Mouse (Mus musculus): ENCODE data around the gene Gad2. TPM values are rescaled to one million over a fixed set of nuclear protein-coding genes. Genes with fewer than 3 reads are reported as not detected.

Gad2 gene
- polyA plus RNA-seq, 1 experiment = not detected

DNA sequence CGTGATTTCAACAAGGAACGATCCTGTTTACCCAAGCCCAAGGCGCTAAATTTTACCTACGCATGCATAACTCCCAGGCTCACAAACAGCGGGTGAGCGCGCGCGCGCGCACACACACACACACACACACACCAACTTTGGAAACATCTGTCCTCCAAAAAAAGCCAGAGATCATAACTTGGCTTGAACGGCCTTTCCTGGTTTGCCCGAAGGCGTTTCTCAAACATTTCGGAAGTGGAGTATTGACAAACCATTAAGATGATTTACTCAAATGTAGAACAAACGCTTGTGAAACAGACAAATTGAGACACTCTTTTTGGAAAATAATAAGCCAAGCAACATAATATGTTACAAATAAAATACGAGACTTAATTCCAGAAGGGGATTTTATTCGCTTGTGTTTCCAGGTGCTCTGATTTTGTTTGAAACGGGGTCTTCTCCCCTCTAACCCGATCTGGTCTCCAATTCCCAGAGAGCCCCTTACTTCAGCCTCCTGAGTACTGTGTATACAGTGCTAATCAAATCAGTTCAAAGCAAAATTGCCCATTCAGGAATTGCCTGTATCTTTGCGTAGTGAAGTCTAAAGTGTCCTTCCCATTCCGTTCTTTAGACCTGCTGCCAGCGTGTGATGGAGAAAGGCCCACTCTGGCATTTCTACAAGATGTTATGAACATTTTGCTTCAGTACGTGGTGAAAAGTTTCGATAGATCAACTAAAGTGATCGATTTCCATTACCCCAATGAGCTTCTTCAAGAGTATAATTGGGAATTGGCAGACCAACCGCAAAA lies 2.4 kb downstream of the Gad2 start:
- no peaks in the 10 kb centered on the region for H3K36me3 ChIP-seq (ENCODE audit: control insufficient read depth, insufficient read depth, low read length)
- H3K4me3 ChIP-seq (ENCODE audit: extremely low read depth, insufficient read depth, insufficient read length) = no peak overlapping the region
- 11% methylated on average over 27 of the region's 27 CpGs for WGBS
- H3K4me1 ChIP-seq (ENCODE audit: control insufficient read depth, insufficient read depth, insufficient read length) = no peaks in the 10 kb centered on the region; the same call in 1 of the 2 replicates
- no peak for DNase-seq (ENCODE audit: low read depth in 1 of 2, low spot score in 2 of 2)
- H3K27me3 ChIP-seq (ENCODE audit: control insufficient read depth, insufficient read depth, low read length) = peaks cover 30% of the 10 kb centered on the region
- H3K27ac ChIP-seq (ENCODE audit: insufficient read depth, low read length) = no peak overlapping the region
- TF ChIP-seq CTCF (IDR thresholded peaks at IDR 0.05; ENCODE audit: extremely low read depth, insufficient read depth, insufficient read length, insufficient replicate concordance) (no peak), POLR2A (IDR thresholded peaks at IDR 0.05; ENCODE audit: low read depth, low read length) (no peak)

DNA sequence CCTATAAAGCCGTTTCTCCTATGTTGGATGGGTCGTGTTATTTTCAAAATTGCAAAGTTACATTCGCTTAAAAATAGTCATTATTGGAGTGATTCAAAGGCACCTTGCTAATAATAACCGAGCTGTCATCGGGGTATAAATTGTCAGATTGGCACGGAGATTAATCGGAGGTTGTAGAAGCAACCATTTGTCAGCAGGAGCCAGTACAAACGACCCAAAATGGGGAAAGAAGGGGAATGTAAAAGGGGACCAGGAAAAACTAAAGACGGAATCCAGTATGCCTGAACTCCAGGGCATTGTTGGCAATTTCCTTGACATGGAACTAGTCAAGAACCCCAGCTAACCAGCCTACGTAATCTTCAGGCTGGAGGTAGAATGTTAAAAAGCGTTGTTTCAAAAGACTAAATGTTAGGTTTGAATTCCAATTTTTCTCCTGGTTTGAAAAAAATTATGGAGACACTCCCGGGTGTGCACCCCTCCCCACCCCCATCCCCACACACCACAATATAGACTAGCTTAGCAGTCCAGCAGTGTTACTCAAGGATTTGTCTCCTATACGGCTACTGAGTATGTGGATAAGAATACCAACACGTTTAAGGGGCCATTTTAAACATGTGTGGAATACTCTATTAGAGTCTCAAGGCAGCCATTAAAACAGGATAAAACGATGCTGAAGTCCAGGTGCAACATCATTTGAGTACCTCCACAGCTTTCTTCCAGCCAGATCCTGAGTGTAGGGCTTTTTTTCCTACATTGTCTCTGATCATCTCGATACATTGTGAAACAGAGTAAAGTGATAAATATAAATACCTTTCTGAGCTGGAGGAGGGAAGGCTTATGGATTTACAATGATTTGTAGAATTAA lies 3.3 kb downstream of the Gad2 start:
- Histone ChIP-seq H3K27ac (ENCODE audit: insufficient read depth, low read length) (no peak overlapping the region), H3K36me3 (ENCODE audit: control insufficient read depth, insufficient read depth, low read length) (no peaks in the 10 kb centered on the region), H3K4me3 (ENCODE audit: extremely low read depth, insufficient read depth, insufficient read length) (no peak overlapping the region), H3K4me1 (ENCODE audit: control insufficient read depth, insufficient read depth, insufficient read length) (no peaks in the 10 kb centered on the region; the same call in 1 of the 2 replicates), H3K27me3 (ENCODE audit: control insufficient read depth, insufficient read depth, low read length) (peaks cover 30% of the 10 kb centered on the region)
- no peak for TF ChIP-seq POLR2A (IDR thresholded peaks at IDR 0.05; ENCODE audit: low read depth, low read length)
- TF ChIP-seq CTCF (IDR thresholded peaks at IDR 0.05; ENCODE audit: extremely low read depth, insufficient read depth, insufficient read length, insufficient replicate concordance) = no peak
- 16% methylated on average over 16 of the region's 16 CpGs for WGBS
- DNase-seq (ENCODE audit: low read depth in 1 of 2, low spot score in 2 of 2) = no peak

DNA sequence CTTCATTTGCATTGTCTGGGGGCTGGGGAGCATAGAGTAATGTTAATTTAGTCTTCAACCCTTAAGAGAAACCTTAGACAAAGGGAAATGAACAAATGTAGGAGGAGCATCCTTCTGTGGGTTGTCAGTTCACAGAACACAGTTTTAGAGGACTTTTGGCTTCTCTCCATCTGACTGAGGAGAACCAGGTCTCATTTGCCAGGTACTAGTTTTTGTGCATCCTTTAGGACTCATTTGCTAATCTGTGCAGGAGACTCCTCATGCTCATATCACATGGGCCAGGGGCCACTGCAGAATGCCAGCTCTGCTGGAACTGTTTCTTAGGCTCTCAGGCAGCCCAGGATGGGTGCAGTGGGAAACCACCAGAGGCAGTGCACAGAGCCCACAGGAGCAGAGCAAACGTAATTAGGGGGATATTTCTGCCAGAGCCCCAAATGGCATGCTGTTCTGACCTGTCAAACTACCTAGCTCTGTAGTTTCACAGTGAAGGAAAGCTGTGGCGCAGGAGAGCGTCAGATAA lies 5.2 kb downstream of the Gad2 start:
- no peak for DNase-seq (ENCODE audit: low read depth in 1 of 2, low spot score in 2 of 2)
- 37% methylated on average over 3 of the region's 3 CpGs for WGBS
- Histone ChIP-seq H3K4me1 (ENCODE audit: control insufficient read depth, insufficient read depth, insufficient read length) (no peaks in the 10 kb centered on the region; the same call in 1 of the 2 replicates), H3K27me3 (ENCODE audit: control insufficient read depth, insufficient read depth, low read length) (peaks cover 19% of the 10 kb centered on the region), H3K36me3 (ENCODE audit: control insufficient read depth, insufficient read depth, low read length) (no peaks in the 10 kb centered on the region), H3K4me3 (ENCODE audit: extremely low read depth, insufficient read depth, insufficient read length) (no peak overlapping the region), H3K27ac (ENCODE audit: insufficient read depth, low read length) (no peak overlapping the region)
- TF ChIP-seq POLR2A (IDR thresholded peaks at IDR 0.05; ENCODE audit: low read depth, low read length) (no peak), CTCF (IDR thresholded peaks at IDR 0.05; ENCODE audit: extremely low read depth, insufficient read depth, insufficient read length, insufficient replicate concordance) (no peak)

DNA sequence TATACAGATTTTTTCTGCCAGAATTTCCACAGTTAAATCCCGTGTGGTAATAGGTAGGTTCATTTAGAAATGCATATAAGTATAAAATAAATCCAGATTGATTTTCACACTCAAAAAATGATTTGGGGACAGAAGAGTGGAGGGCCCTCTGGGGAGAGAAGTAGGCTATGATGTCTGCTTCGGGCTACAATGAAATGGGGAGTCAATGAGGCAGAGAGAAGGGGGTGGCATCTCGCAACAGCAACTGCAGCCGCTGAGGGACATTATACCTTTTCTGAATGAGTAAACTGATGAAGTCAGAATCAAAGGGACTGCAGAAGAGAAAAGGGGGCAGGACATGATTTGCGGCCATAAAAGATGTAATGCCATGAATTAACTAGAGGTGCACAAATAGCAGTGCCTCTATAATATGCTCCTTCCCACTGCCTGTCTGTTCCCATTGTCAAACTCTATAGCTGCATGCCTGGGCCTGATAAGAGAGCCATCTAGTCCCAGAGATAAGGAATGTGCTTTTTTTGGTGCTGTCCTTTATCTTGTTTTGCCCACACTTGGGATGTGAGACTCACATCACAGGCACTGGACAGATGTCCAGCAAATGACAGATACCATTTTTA lies 5.9 kb downstream of the Gad2 start:
- H3K27me3 ChIP-seq (ENCODE audit: control insufficient read depth, insufficient read depth, low read length) = peaks cover 15% of the 10 kb centered on the region
- WGBS = 33% methylated on average over 5 of the region's 5 CpGs

DNA sequence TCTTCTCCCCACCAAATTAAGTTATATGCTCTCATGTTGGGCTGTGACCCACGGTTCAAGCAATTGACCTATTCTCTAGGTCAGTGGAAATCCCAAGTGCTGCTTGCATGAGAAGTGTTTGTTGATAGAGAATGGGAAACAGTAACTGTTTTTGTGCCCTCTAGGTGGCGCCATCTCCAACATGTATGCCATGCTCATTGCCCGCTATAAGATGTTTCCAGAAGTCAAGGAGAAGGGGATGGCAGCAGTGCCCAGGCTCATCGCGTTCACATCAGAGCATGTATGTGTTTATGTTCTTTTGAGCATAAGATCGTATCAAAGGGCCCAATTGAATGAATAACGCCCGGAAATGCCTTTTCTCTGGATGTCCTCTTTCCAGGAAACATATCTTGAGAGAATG lies 12.8 kb downstream of the Gad2 start:
- H3K27ac ChIP-seq (ENCODE audit: insufficient read depth, low read length) = no peak overlapping the region
- TF ChIP-seq CTCF (IDR thresholded peaks at IDR 0.05; ENCODE audit: extremely low read depth, insufficient read depth, insufficient read length, insufficient replicate concordance) (peak; percentile 32; the same call in 1 of the 2 replicates), POLR2A (IDR thresholded peaks at IDR 0.05; ENCODE audit: low read depth, low read length) (no peak)
- no peaks in the 10 kb centered on the region for H3K4me1 ChIP-seq (ENCODE audit: control insufficient read depth, insufficient read depth, insufficient read length)
- 55% methylated on average over 8 of the region's 8 CpGs for WGBS
- peak in 1 of 2 experiments; percentile 12 for DNase-seq (ENCODE audit: low read depth in 1 of 2, low spot score in 2 of 2)
- no peak overlapping the region for H3K4me3 ChIP-seq (ENCODE audit: extremely low read depth, insufficient read depth, insufficient read length)
- no peaks in the 10 kb centered on the region for H3K36me3 ChIP-seq (ENCODE audit: control insufficient read depth, insufficient read depth, low read length)
- no peaks in the 10 kb centered on the region for H3K27me3 ChIP-seq (ENCODE audit: control insufficient read depth, insufficient read depth, low read length)

More for the DNA sequence above, 5.9 kb downstream of the Gad2 start:
- no peak overlapping the region for H3K4me3 ChIP-seq (ENCODE audit: extremely low read depth, insufficient read depth, insufficient read length)
- DNase-seq (ENCODE audit: low read depth in 1 of 2, low spot score in 2 of 2) = no peak
- H3K36me3 ChIP-seq (ENCODE audit: control insufficient read depth, insufficient read depth, low read length) = no peaks in the 10 kb centered on the region
- H3K27ac ChIP-seq (ENCODE audit: insufficient read depth, low read length) = no peak overlapping the region
- TF ChIP-seq POLR2A (IDR thresholded peaks at IDR 0.05; ENCODE audit: low read depth, low read length) = no peak
- H3K4me1 ChIP-seq (ENCODE audit: control insufficient read depth, insufficient read depth, insufficient read length) = no peaks in the 10 kb centered on the region

DNA sequence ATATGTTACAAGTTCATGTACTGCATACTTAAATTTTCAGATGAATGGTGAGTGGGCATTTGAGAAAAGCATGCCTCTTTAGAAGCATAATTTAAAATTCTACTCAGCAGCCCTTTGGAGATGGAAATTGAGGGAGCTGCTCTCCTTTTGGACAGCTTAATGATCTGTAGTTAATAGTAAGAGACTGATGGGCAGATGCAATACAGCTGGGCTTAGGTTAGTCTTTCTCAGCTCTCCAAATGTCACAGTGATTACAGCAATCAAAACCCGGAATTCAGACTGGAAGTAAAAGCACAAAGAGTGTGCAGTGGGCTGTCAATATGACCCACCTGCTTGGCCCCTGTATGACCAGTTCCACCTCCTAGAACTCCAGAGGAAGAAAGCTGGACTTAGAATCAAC lies 24.1 kb downstream of the Gad2 start:
- H3K4me3 ChIP-seq (ENCODE audit: extremely low read depth, insufficient read depth, insufficient read length) = no peak overlapping the region
- WGBS = 73% methylated on average over 1 of the region's 1 CpGs
- H3K27ac ChIP-seq (ENCODE audit: insufficient read depth, low read length) = no peak overlapping the region
- H3K27me3 ChIP-seq (ENCODE audit: control insufficient read depth, insufficient read depth, low read length) = no peaks in the 10 kb centered on the region
- H3K36me3 ChIP-seq (ENCODE audit: control insufficient read depth, insufficient read depth, low read length) = no peaks in the 10 kb centered on the region
- H3K4me1 ChIP-seq (ENCODE audit: control insufficient read depth, insufficient read depth, insufficient read length) = no peaks in the 10 kb centered on the region
- TF ChIP-seq CTCF (IDR thresholded peaks at IDR 0.05; ENCODE audit: extremely low read depth, insufficient read depth, insufficient read length, insufficient replicate concordance) (no peak), POLR2A (IDR thresholded peaks at IDR 0.05; ENCODE audit: low read depth, low read length) (no peak)
- DNase-seq (ENCODE audit: low read depth in 1 of 2, low spot score in 2 of 2) = no peak
